Mouse (Mus musculus) heart, postnatal 0 days (tissue): ENCODE results near the gene Coch.

Experiments
- CTCF ChIP-seq: IDR thresholded peaks from 2 replicates; pipeline ENCODE4 v1.5.1; 2016; ENCODE audit warnings: antibody characterized with exemption, control low read depth, low read depth
- EP300 ChIP-seq: IDR thresholded peaks from 2 replicates; pipeline ENCODE4 v1.6.1; 2016; ENCODE audit warnings: antibody characterized with exemption, low read depth

- no peak for TF ChIP-seq CTCF
- TF ChIP-seq EP300 = no peak
Measured at GRCm38 (mm10) chr12:51636689-51637470, 43.7 kb downstream of the Coch start.
